Comparison of ENCODE assay signal across 8 mouse cellular contexts in genomic region chr3:38299898-38300751, GRCm38 (mm10).
DNase-seq lines count a peak whose midpoint lies in the region; ATAC-seq and TF ChIP-seq lines count a peak whose summit lies in the region.

No protein-coding gene starts in this region.

- H3K27ac ChIP-seq in kidney, embryonic 15.5 days: 0 out of 2 replicates have a peak overlapping the region, but pooled peaks have one; percentile 10
- peak overlapping the region; percentile 69 for H3K27ac ChIP-seq in heart, postnatal 0 days (ENCODE audit: low read depth)
- H3K27ac ChIP-seq in lung, embryonic 15.5 days: peak overlapping the region; percentile 31; the same call in 1 of the 2 replicates
- H3K27ac ChIP-seq in left cerebral cortex, adult 2 months: no peak overlapping the region; the same call in 1 of the 2 replicates

- H3K4me2 ChIP-seq in kidney, embryonic 15.5 days: no peak overlapping the region
- no peak overlapping the region for H3K4me2 ChIP-seq in heart, postnatal 0 days (ENCODE audit: low read depth, low read length)
- H3K4me2 ChIP-seq in lung, embryonic 15.5 days: no peak overlapping the region

- no peak for DNase-seq in kidney, adult 8-10 months
- DNase-seq in heart, postnatal 0 days (ENCODE audit: low spot score): peak; percentile 30
- DNase-seq in left cerebral cortex, adult 2 months (ENCODE audit: extremely low spot score in 1 of 2, low spot score in 2 of 2): no peak
- no peak for DNase-seq in layer of hippocampus, postnatal 10 days (ENCODE audit: low spot score in 2 of 2)
- no peak for DNase-seq in adrenal gland, postnatal 25 days

- H3K4me1 ChIP-seq in kidney, embryonic 15.5 days: 0 out of 2 replicates have a peak, but pooled peaks cover 9% of the 10 kb centered on the region
- peaks cover 16% of the 10 kb centered on the region for H3K4me1 ChIP-seq in heart, postnatal 0 days (ENCODE audit: control insufficient read depth, insufficient read depth)
- H3K4me1 ChIP-seq in lung, embryonic 15.5 days: peaks cover 13% of the 10 kb centered on the region

- intact Hi-C loops in left cerebral cortex, adult 2 months (cut with DNase I): no loop called here

- TF ChIP-seq EP300 in heart, postnatal 0 days (IDR thresholded peaks at IDR 0.05; ENCODE audit: low read depth): no peak

- no peak for ATAC-seq in kidney, embryonic 15.5 days (replicated peaks; ENCODE audit: low FRiP score)
- peak; percentile 65 for ATAC-seq in common myeloid progenitor, adult 5-6 weeks (replicated peaks; ENCODE audit: low read depth, poor library complexity, severe bottlenecking)
- ATAC-seq in heart, postnatal 0 days (ENCODE audit: insufficient read depth, low read depth): 0 out of 2 replicates have a peak, but pooled peaks have one; percentile 28
- peak; percentile 14; the same call in 1 of the 2 replicates for ATAC-seq in lung, embryonic 15.5 days (ENCODE audit: borderline replicate concordance, extremely low read depth, low FRiP score, low TSS enrichment)

- H3K36me3 ChIP-seq in kidney, embryonic 15.5 days: no peaks in the 10 kb centered on the region
- no peaks in the 10 kb centered on the region for H3K36me3 ChIP-seq in heart, postnatal 0 days (replicated peaks; ENCODE audit: control insufficient read depth, insufficient read depth, low read length)
- H3K36me3 ChIP-seq in lung, embryonic 15.5 days: no peaks in the 10 kb centered on the region

- no peaks in the 10 kb centered on the region for H3K9me3 ChIP-seq in kidney, embryonic 15.5 days (replicated peaks)
- 0 out of 2 replicates have a peak, but pooled peaks cover 4% of the 10 kb centered on the region for H3K9me3 ChIP-seq in heart, postnatal 0 days (replicated peaks; ENCODE audit: control insufficient read depth, low read length)
- H3K9me3 ChIP-seq in lung, embryonic 15.5 days: no peaks in the 10 kb centered on the region

- 68% methylated on average over 11 of the region's 11 CpGs for WGBS in kidney, embryonic 15.5 days
- 53% methylated on average over 11 of the region's 11 CpGs for WGBS in heart, postnatal 0 days
- WGBS in lung, embryonic 15.5 days: 53% methylated on average over 11 of the region's 11 CpGs

- H3K9ac ChIP-seq in kidney, embryonic 15.5 days: no peak overlapping the region
- no peak overlapping the region for H3K9ac ChIP-seq in heart, postnatal 0 days (replicated peaks; ENCODE audit: low read depth, low read length)
- no peak overlapping the region for H3K9ac ChIP-seq in lung, embryonic 15.5 days

- no peak for TF ChIP-seq CTCF in heart, postnatal 0 days (IDR thresholded peaks at IDR 0.05; ENCODE audit: low read depth)
- no peak for TF ChIP-seq CTCF in left cerebral cortex, adult 2 months (IDR thresholded peaks at IDR 0.05)

- H3K4me3 ChIP-seq in kidney, embryonic 15.5 days (replicated peaks): no peak overlapping the region
- no peak overlapping the region for H3K4me3 ChIP-seq in heart, postnatal 0 days (ENCODE audit: low read depth, low read length)
- H3K4me3 ChIP-seq in lung, embryonic 15.5 days: no peak overlapping the region
- H3K4me3 ChIP-seq in left cerebral cortex, adult 2 months: no peak overlapping the region

- H3K27me3 ChIP-seq in kidney, embryonic 15.5 days: no peaks in the 10 kb centered on the region
- no peaks in the 10 kb centered on the region for H3K27me3 ChIP-seq in heart, postnatal 0 days (ENCODE audit: control insufficient read depth, insufficient read depth, low read length)
- H3K27me3 ChIP-seq in lung, embryonic 15.5 days: no peaks in the 10 kb centered on the region
